Mouse (Mus musculus): ENCODE results near the gene Wfdc15b.

GRCm38 (mm10) chr2:164175850-164176249 is 45.6 kb downstream of the Wfdc15b start:
- TF ChIP-seq POLR2A (IDR thresholded peaks at IDR 0.05; ENCODE audit: insufficient read length, low read depth) (no peak), TCF12 (IDR thresholded peaks at IDR 0.05; ENCODE audit: insufficient read depth, poor library complexity, severe bottlenecking) (no peak), POLR2AphosphoS2 (IDR thresholded peaks at IDR 0.05; ENCODE audit: insufficient read length, low read depth) (no peak)

Measured in myocyte (in vitro differentiated cells).